Mouse (Mus musculus) kidney, adult 2 months (tissue): ENCODE measurements around the gene Chst14. TPM values are rescaled to one million over a fixed set of nuclear protein-coding genes. Genes with fewer than 3 reads are reported as not detected.
A peak's percentile ranks its signal among the peaks of the same experiment; 100 is the strongest.

Experiments used
- DNase-seq: peaks from one replicate; pipeline ENCODE4 v3.0.0; 2021
- H3K27ac ChIP-seq: fragments of 200-500 bp; 2 replicates; pipeline ENCODE4 v1.5.1; 2012; ENCODE audit warnings: low read depth, low read length, control low read depth, inconsistent platforms; ENCODE audit not compliant: insufficient read depth
- H3K27me3 ChIP-seq: fragments of 200-500 bp; replicated peaks from 2 replicates; pipeline ENCODE4 v1.6.1; 2012; ENCODE audit warnings: mild to moderate bottlenecking, moderate library complexity, low read length, inconsistent platforms; ENCODE audit not compliant: control insufficient read depth, insufficient read depth
- H3K36me3 ChIP-seq: fragments of 200-500 bp; 2 replicates; pipeline ENCODE4 v1.6.1; 2012; ENCODE audit warnings: mild to moderate bottlenecking, moderate library complexity, low read length, inconsistent platforms; ENCODE audit not compliant: control insufficient read depth, insufficient read depth
- H3K4me1 ChIP-seq: fragments of 200-500 bp; 2 replicates; pipeline ENCODE4 v1.6.1; 2011; ENCODE audit warnings: low read length; ENCODE audit not compliant: control insufficient read depth, insufficient read depth
- H3K4me3 ChIP-seq: fragments of 200-500 bp; 2 replicates; pipeline ENCODE4 v1.5.1; 2011; ENCODE audit warnings: mild to moderate bottlenecking, low read depth, low read length, control low read depth; ENCODE audit not compliant: insufficient read depth
- CTCF ChIP-seq: fragments of 200-500 bp; conservative IDR thresholded peaks from 2 replicates; pipeline ENCODE4 v1.5.1; 2011; ENCODE audit warnings: low read depth, mild to moderate bottlenecking, control low read depth, low read length, moderate library complexity, mixed read lengths; ENCODE audit not compliant: insufficient read depth, insufficient read length
- POLR2A ChIP-seq: fragments of 200-500 bp; IDR thresholded peaks from one replicate; pipeline ENCODE4 v1.6.1; 2011; ENCODE audit warnings: low read depth, low read length, control low read depth
- WGBS: fragments of 180-500 bp; shearing (Covaris S2); methylation state at CpG from one replicate; pipeline ENCODE4 v1.1.7; 2018; 5-methylcytosine and 5-hydroxymethylcytosine counted together
- polyA plus RNA-seq: library from polyadenylated mRNA; depleted of rRNA; stranded (reverse); fragments of >200 nt; gene quantifications from 2 replicates; pipeline ENCODE4 v1.2.3, GENCODE M21; 2012; rRNA removed

Gene Chst14
- polyA plus RNA-seq, result 7.4 and 8.0 TPM in 2 replicates

- TF ChIP-seq CTCF (no peak), POLR2A (peak; percentile 35)
- H3K4me3 ChIP-seq, result peak within 1 kb of the TSS; percentile 71
- 2% methylated on average over 47 of the region's 47 CpGs for WGBS
- H3K36me3 ChIP-seq, result no peaks in the 10 kb centered on the region
- no peaks in the 10 kb centered on the region for H3K27me3 ChIP-seq
- 0 out of 2 replicates have a peak, but pooled peaks cover 5% of the 10 kb centered on the region for H3K4me1 ChIP-seq
- peak; percentile 80 for DNase-seq
- no peak within 1 kb of the TSS for H3K27ac ChIP-seq
Measured at GRCm38 (mm10) chr2:118926361-118926997, at the start of gene Chst14. TSS of gene Chst14 (plus strand) at chr2:118926496.

- peaks cover 2% of the 10 kb centered on the region; the same call in 1 of the 2 replicates for H3K36me3 ChIP-seq
- H3K4me1 ChIP-seq, result peaks cover 6% of the 10 kb centered on the region; the same call in 1 of the 2 replicates
- peak overlapping the region; percentile 19; the same call in 1 of the 2 replicates for H3K27ac ChIP-seq
- peak; percentile 76 for DNase-seq
- H3K4me3 ChIP-seq, result no peak overlapping the region
- no peak for TF ChIP-seq POLR2A
- TF ChIP-seq CTCF, result no peak
- H3K27me3 ChIP-seq, result no peaks in the 10 kb centered on the region
- WGBS, result 61% methylated on average over 4 of the region's 4 CpGs
Measured at GRCm38 (mm10) chr2:118881019-118881418, 45.3 kb upstream of the Chst14 start.

GRCm38 (mm10) chr2:118881956-118882355 lies 44.3 kb upstream of the Chst14 start:
- TF ChIP-seq POLR2A (no peak), CTCF (no peak)
- no peaks in the 10 kb centered on the region for H3K36me3 ChIP-seq
- DNase-seq, result no peak
- 60% methylated on average over 5 of the region's 5 CpGs for WGBS
- no peaks in the 10 kb centered on the region for H3K27me3 ChIP-seq
- H3K4me1 ChIP-seq, result peaks cover 6% of the 10 kb centered on the region; the same call in 1 of the 2 replicates
- H3K4me3 ChIP-seq, result no peak overlapping the region
- H3K27ac ChIP-seq, result no peak overlapping the region

- H3K36me3 ChIP-seq, result no peaks in the 10 kb centered on the region
- no peak overlapping the region for H3K27ac ChIP-seq
- H3K4me3 ChIP-seq, result peak overlapping the region; percentile 16
- H3K27me3 ChIP-seq, result no peaks in the 10 kb centered on the region
- H3K4me1 ChIP-seq, result peaks cover 6% of the 10 kb centered on the region; the same call in 1 of the 2 replicates
- WGBS, result 4% methylated on average over 32 of the region's 32 CpGs
- peak; percentile 86 for DNase-seq
- TF ChIP-seq CTCF (peak; percentile 97), POLR2A (no peak)
Measured at GRCm38 (mm10) chr2:118882840-118883679, 43.2 kb upstream of the Chst14 start.

DNA sequence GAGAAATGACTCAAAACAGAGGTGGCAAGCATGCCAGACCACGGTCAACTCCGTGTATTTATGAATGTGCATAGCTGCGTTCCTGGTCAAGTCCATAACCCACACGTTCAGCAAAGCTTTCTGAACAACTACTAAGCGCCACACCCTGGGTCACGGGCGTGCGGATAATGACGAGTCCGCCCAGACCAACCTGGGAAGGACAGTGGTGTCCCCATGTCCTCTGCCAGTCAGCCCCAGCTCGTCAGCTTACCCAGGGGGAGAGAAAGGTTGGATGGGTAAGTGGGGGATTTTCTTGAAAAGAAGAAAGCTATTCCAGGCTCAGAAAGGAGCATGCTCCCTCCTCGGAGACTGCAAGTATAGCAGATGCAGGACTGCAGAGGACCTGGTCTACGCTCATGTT lies 38.9 kb upstream of the Chst14 start:
- TF ChIP-seq POLR2A (no peak), CTCF (no peak)
- Histone ChIP-seq H3K27me3 (no peaks in the 10 kb centered on the region), H3K36me3 (no peaks in the 10 kb centered on the region), H3K27ac (no peak overlapping the region), H3K4me1 (no peaks in the 10 kb centered on the region; the same call in 1 of the 2 replicates), H3K4me3 (no peak overlapping the region)
- DNase-seq, result no peak
- 67% methylated on average over 13 of the region's 13 CpGs for WGBS

DNA sequence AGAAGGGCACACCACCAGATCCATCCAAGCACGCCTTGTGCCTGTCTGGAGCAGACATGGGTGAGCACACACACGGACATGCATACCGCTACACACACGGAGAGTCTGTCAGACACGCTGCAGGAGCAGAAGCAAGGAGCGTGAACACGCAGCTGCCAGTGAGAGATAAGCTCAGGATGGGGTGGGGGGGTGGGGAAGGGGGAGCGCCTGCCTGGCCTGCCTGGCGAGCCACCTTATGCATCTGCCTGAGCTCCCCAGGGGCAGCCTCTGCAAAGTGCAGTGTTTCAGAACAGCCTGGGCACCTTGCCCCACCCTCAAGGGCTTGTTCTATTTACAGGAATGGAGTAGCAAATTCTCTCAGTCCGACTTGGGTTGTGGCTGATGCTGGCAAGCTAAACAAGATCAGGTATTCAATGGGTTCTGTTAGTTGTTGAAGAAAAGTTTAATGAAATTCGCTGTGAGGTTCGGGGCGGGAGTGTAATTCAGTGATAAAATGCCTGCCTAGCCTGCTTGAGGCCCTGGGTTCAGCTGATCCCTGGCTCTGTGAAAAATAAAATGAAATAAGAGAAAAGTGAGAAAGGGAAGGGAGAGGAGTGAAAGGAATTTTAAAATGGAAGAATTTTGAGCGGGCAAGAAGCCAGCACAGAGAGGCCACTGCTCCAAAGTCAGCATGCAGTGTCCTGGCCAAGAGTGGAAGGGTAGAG lies 38.3 kb upstream of the Chst14 start:
- H3K36me3 ChIP-seq, result no peaks in the 10 kb centered on the region
- TF ChIP-seq CTCF (no peak), POLR2A (no peak)
- H3K27me3 ChIP-seq, result no peaks in the 10 kb centered on the region
- H3K4me3 ChIP-seq, result no peak overlapping the region
- no peaks in the 10 kb centered on the region; the same call in 1 of the 2 replicates for H3K4me1 ChIP-seq
- WGBS, result 30% methylated on average over 14 of the region's 14 CpGs
- H3K27ac ChIP-seq, result no peak overlapping the region
- DNase-seq, result no peak

GRCm38 (mm10) chr2:118891173-118891572 lies 35.1 kb upstream of the Chst14 start:
- TF ChIP-seq CTCF (no peak), POLR2A (no peak)
- Histone ChIP-seq H3K4me1 (no peaks in the 10 kb centered on the region; the same call in 1 of the 2 replicates), H3K4me3 (no peak overlapping the region), H3K36me3 (no peaks in the 10 kb centered on the region), H3K27ac (no peak overlapping the region), H3K27me3 (no peaks in the 10 kb centered on the region)
- DNase-seq, result no peak
- WGBS, result 82% methylated on average over 4 of the region's 4 CpGs
